ENCODE assay signal across 14 mouse cellular contexts in the genomic region with DNA sequence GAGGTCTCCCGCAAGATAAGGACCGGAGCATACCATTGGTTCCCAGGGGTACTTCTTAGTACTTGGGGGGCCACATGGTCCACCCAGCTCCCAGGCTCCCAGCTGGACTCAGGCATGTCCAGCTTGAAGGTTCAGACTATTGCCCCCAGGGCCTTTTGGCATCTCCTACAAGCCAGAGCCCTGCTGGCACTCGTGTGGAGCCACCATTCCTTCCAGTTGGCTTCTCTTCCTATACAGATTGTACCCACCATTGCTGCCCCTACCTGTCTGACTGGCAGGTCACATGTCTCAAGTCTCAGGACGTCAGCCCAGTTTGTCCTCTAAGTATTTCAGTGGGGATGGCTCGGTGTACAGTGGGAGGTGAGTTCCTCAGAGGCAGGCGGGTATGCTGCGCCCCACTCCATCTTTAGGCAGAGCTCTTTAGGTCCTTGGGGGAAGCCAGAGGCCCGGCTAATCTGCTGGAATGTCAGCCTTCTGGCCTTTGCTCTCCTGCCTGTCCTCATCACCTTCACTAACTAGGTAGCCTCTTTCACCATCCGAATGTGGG.
A peak's percentile ranks its signal among the peaks of the same experiment; 100 is the strongest.
DNase-seq lines count a peak whose midpoint lies in the region; ATAC-seq and TF ChIP-seq lines count a peak whose summit lies in the region.
"Had no signal": no experiment of that assay in that cellular context is flagged by ENCODE, and none has a peak within 500 bp of the region (broad histone marks: within the 10 kb centered on the region; RNA-seq: fewer than 3 reads in every experiment).

No protein-coding gene starts in this region.

- peak overlapping the region; percentile 11; the same call in 1 of the 2 replicates for H3K9ac ChIP-seq in intestine, embryonic 16.5 days (ENCODE audit: low read depth, low read length)
- no peak overlapping the region for H3K9ac ChIP-seq in intestine, embryonic 15.5 days
- H3K9ac ChIP-seq: liver, embryonic 13.5 days; midbrain, embryonic 13.5 days had no signal

- H3K4me2 ChIP-seq in intestine, embryonic 16.5 days (ENCODE audit: low read depth, low read length), result no peak overlapping the region
- H3K4me2 ChIP-seq in intestine, embryonic 15.5 days (replicated peaks), result no peak overlapping the region
- H3K4me2 ChIP-seq: liver, embryonic 13.5 days; midbrain, embryonic 13.5 days had no signal

- no peak for DNase-seq in gastrocnemius, adult 2 months
- no peak for DNase-seq in gastrocnemius, adult 18-20 months (ENCODE audit: low spot score)
- DNase-seq in cerebellum, adult 11 months, result peak; percentile 71
- DNase-seq in cerebellum, postnatal 14 days, result peak; percentile 71 to 86
- DNase-seq in thymus, postnatal 36 days, result no peak
- DNase-seq in right cerebral cortex, postnatal 10 days (ENCODE audit: low spot score in 2 of 2), result no peak
- DNase-seq: gastrocnemius, postnatal 25 days; kidney, postnatal 4 days; liver, embryonic 13.5 days; lung, postnatal 4 days had no signal

- intact Hi-C loops in gastrocnemius, adult 2 months (cut with DNase I), result no loop called here

- H3K27ac ChIP-seq in gastrocnemius, adult 2 months, result peak overlapping the region; percentile 87
- H3K27ac ChIP-seq in intestine, embryonic 16.5 days (ENCODE audit: low read length), result no peak overlapping the region
- no peak overlapping the region for H3K27ac ChIP-seq in intestine, embryonic 15.5 days
- H3K27ac ChIP-seq: liver, embryonic 13.5 days had no signal

- H3K4me3 ChIP-seq in gastrocnemius, adult 2 months, result peak overlapping the region; percentile 75
- H3K4me3 ChIP-seq in intestine, embryonic 16.5 days (ENCODE audit: low read length), result no peak overlapping the region
- H3K4me3 ChIP-seq in intestine, embryonic 15.5 days (replicated peaks), result no peak overlapping the region
- H3K4me3 ChIP-seq: liver, embryonic 13.5 days; midbrain, embryonic 13.5 days had no signal

- TF ChIP-seq CTCF in gastrocnemius, adult 2 months (IDR thresholded peaks at IDR 0.05), result no peak

- H3K9me3 ChIP-seq in intestine, embryonic 16.5 days (ENCODE audit: control insufficient read depth, low read length), result no peaks in the 10 kb centered on the region
- H3K9me3 ChIP-seq in intestine, embryonic 15.5 days, result no peaks in the 10 kb centered on the region
- H3K9me3 ChIP-seq: G1E; liver, embryonic 13.5 days; midbrain, embryonic 13.5 days had no signal

- 75% methylated on average over 9 of the region's 9 CpGs for WGBS in intestine, embryonic 16.5 days
- WGBS in intestine, embryonic 15.5 days, result 71% methylated on average over 9 of the region's 9 CpGs

- no peaks in the 10 kb centered on the region for H3K27me3 ChIP-seq in intestine, embryonic 16.5 days (replicated peaks; ENCODE audit: control insufficient read depth, insufficient read depth, low read length)
- H3K27me3 ChIP-seq in intestine, embryonic 15.5 days (replicated peaks), result no peaks in the 10 kb centered on the region

- peaks cover 59% of the 10 kb centered on the region for H3K4me1 ChIP-seq in intestine, embryonic 16.5 days (ENCODE audit: control insufficient read depth, insufficient read depth, low read length)
- peaks cover 59% of the 10 kb centered on the region for H3K4me1 ChIP-seq in intestine, embryonic 15.5 days (replicated peaks)

- peaks cover 4% of the 10 kb centered on the region for H3K36me3 ChIP-seq in intestine, embryonic 16.5 days (ENCODE audit: control insufficient read depth, insufficient read depth, low read length)
- no peaks in the 10 kb centered on the region for H3K36me3 ChIP-seq in intestine, embryonic 15.5 days
- H3K36me3 ChIP-seq: G1E; midbrain, embryonic 13.5 days had no signal

- ATAC-seq in intestine, embryonic 16.5 days, result no peak
- ATAC-seq in intestine, embryonic 15.5 days, result no peak
- ATAC-seq: midbrain, embryonic 13.5 days had no signal

Comparison
In these comparisons a context has a peak if more than half of its experiments do, and no peak if none do; other contexts are left out.
1. DNase-seq: peak in cerebellum, adult 11 months (single experiment) and cerebellum, postnatal 14 days (2 of 2); none in gastrocnemius, adult 2 months (single experiment), gastrocnemius, adult 18-20 months (single experiment), thymus, postnatal 36 days (0 of 2) and right cerebral cortex, postnatal 10 days (0 of 2).